Mouse (Mus musculus) limb, embryonic 12.5 days (tissue): ENCODE data around the gene Mthfsd. TPM values are rescaled to one million over a fixed set of nuclear protein-coding genes. Genes with fewer than 3 reads are reported as not detected.

Source experiments
- ATAC-seq: fragments of 200-750 bp; cut with Nextera tagmentation; 2 replicates; pipeline ENCODE4 v1.8.0; 2017; ENCODE audit warnings: low read depth, moderate TSS enrichment; ENCODE audit not compliant: insufficient number of reproducible peaks, insufficient read depth, low FRiP score, low TSS enrichment
- H3K27ac ChIP-seq: fragments of 300-500 bp; sonication (generic); 2 replicates; pipeline ENCODE4 v1.5.1; 2016; ENCODE audit warnings: mild to moderate bottlenecking, moderate library complexity
- H3K27me3 ChIP-seq: fragments of 300-500 bp; sonication (generic); 2 replicates; pipeline ENCODE4 v1.6.1; 2016; ENCODE audit warnings: mild to moderate bottlenecking, moderate library complexity
- H3K36me3 ChIP-seq: fragments of 300-500 bp; sonication (generic); 2 replicates; pipeline ENCODE4 v1.6.1; 2016; ENCODE audit warnings: mild to moderate bottlenecking, moderate library complexity
- H3K4me1 ChIP-seq: fragments of 300-500 bp; sonication (generic); replicated peaks from 2 replicates; pipeline ENCODE4 v1.6.1; 2016
- H3K4me2 ChIP-seq: fragments of 300-500 bp; sonication (generic); 2 replicates; pipeline ENCODE4 v1.6.1; 2016; ENCODE audit warnings: mild to moderate bottlenecking, moderate library complexity
- H3K4me3 ChIP-seq: fragments of 300-500 bp; sonication (generic); replicated peaks from 2 replicates; pipeline ENCODE4 v1.5.1; 2016; ENCODE audit warnings: mild to moderate bottlenecking
- H3K9ac ChIP-seq: fragments of 300-500 bp; sonication (generic); replicated peaks from 2 replicates; pipeline ENCODE4 v1.6.1; 2016; ENCODE audit warnings: mild to moderate bottlenecking, moderate library complexity
- H3K9me3 ChIP-seq: fragments of 300-500 bp; sonication (generic); 2 replicates; pipeline ENCODE4 v1.6.1; 2016; ENCODE audit warnings: mild to moderate bottlenecking, moderate library complexity
- WGBS: fragments of 180-500 bp; shearing (Covaris S2); methylation state at CpG from one replicate; pipeline ENCODE4 v1.1.7; 2016; 5-methylcytosine and 5-hydroxymethylcytosine counted together
- polyA plus RNA-seq: library from polyadenylated mRNA; unstranded; fragments of >200 nt; fragmentation: Nextera tagmentation; extraction: Ambion mirVana; gene quantifications from 2 replicates; pipeline ENCODE4 v1.2.1, GENCODE M21; 2016

Mthfsd gene
- polyA plus RNA-seq, 1 experiment from 2014 or later: 71.7 TPM

DNA sequence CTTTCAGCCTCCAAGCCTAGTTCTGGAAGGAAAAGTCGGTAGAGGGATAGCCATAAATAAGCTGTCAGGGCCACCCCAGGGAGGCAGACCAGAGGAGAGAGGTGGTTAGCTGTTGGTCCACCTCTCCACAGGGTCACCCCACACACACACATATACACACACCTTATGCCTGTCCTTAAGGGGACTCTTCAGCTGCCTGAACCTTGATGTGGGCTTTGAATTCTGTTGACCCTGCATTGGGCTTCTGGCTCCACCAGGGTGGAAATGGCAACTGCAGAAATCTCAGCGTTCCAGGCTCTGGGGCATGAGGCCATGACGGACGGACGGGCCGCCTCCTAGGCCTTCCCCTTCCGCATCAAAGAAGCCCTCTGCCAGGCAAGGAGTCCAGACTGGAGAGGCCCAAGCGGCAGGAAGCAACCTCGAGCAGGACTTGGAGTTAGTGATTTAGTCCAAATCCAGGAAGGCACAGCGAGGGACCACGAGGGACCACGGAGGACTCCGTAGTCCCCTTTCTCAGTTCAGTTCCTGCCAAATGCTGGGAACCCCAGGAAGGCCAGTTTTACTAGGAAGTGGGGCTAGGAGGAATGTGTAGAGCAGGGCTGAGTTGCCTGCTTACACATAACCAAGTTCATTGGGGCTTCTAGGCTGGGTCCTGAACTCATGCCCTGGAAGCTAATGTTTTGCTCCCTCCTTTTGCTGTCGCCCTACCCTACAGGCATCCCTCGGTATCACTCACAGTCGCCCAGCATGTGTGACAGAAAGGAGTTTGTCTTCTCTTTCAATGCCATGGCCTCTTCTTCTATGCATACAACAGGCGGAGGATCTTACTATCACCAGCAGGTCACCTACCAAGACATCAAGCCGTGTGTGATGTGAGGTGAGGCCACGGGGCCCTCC, 21.9 kb downstream of the Mthfsd start:
- no peaks in the 10 kb centered on the region for H3K36me3 ChIP-seq
- no peak overlapping the region for H3K27ac ChIP-seq
- H3K4me2 ChIP-seq: no peak overlapping the region
- H3K9me3 ChIP-seq: no peaks in the 10 kb centered on the region
- H3K4me3 ChIP-seq: no peak overlapping the region
- H3K4me1 ChIP-seq: peaks cover 32% of the 10 kb centered on the region
- no peak for ATAC-seq
- H3K27me3 ChIP-seq: peaks cover 99% of the 10 kb centered on the region
- no peak overlapping the region for H3K9ac ChIP-seq
- WGBS: 13% methylated on average over 19 of the region's 19 CpGs

DNA sequence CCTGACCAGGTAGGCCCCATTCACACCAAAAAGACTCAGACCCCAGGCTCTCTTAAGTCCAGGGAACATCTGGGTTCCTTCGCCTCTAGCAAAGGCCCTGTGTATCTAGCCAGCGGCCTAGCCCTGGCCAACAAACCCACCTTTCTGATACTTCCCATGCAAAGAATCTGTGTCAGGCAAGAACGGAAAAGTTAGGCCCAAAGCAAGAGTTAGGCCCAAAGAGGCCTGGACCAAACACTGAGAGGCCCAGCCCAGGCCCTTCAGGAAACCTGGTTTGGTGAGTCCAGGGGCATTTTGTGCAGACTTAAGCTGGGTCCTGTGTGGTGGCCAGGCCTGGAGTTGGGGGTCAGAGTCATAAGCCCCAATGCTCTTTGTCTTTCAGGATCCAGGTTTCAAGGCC, 22.6 kb downstream of the Mthfsd start:
- no peaks in the 10 kb centered on the region for H3K36me3 ChIP-seq
- no peak for ATAC-seq
- peaks cover 99% of the 10 kb centered on the region for H3K27me3 ChIP-seq
- H3K4me3 ChIP-seq: no peak overlapping the region; the same call in 1 of the 2 replicates
- H3K9me3 ChIP-seq: no peaks in the 10 kb centered on the region
- WGBS: 36% methylated on average over 3 of the region's 3 CpGs
- no peak overlapping the region for H3K27ac ChIP-seq
- peaks cover 36% of the 10 kb centered on the region for H3K4me1 ChIP-seq
- no peak overlapping the region for H3K4me2 ChIP-seq
- no peak overlapping the region for H3K9ac ChIP-seq

DNA sequence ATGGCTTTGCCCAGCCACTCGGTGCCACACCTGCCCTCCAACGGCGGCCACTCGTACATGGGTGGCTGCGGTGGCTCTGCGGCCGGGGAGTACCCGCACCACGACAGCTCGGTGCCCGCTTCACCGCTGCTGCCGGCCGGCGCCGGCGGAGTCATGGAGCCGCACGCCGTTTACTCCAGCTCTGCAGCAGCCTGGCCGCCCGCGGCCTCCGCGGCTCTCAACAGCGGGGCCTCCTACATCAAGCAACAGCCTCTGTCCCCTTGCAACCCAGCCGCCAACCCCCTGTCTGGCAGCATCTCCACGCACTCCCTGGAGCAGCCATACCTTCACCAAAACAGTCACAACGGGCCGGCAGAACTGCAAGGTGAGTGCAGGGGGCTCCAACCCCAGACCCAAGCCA, 23.2 kb downstream of the Mthfsd start:
- H3K4me3 ChIP-seq: peak overlapping the region; percentile 57
- no peaks in the 10 kb centered on the region for H3K9me3 ChIP-seq
- WGBS: 1% methylated on average over 30 of the region's 30 CpGs
- H3K9ac ChIP-seq: no peak overlapping the region
- peak overlapping the region; percentile 99 for H3K4me2 ChIP-seq
- H3K27ac ChIP-seq: no peak overlapping the region
- H3K36me3 ChIP-seq: no peaks in the 10 kb centered on the region
- ATAC-seq: no peak
- H3K4me1 ChIP-seq: peaks cover 37% of the 10 kb centered on the region
- H3K27me3 ChIP-seq: peaks cover 99% of the 10 kb centered on the region

GRCm38 (mm10) chr8:121084210-121084951, 23.8 kb downstream of the Mthfsd start, which contains the start of gene Foxf1:
Foxf1 (plus strand) TSS chr8:121084386.
- ATAC-seq: no peak
- 0% methylated on average over 56 of the region's 83 CpGs for WGBS
- H3K36me3 ChIP-seq: no peaks in the 10 kb centered on the region
- H3K27ac ChIP-seq: no peak within 1 kb of the TSS
- H3K9me3 ChIP-seq: no peaks in the 10 kb centered on the region
- peaks cover 99% of the 10 kb centered on the region for H3K27me3 ChIP-seq
- H3K4me2 ChIP-seq: peak within 1 kb of the TSS; percentile 99
- H3K4me1 ChIP-seq: peaks cover 37% of the 10 kb centered on the region
- peak within 1 kb of the TSS; percentile 58 for H3K9ac ChIP-seq
- H3K4me3 ChIP-seq: peak within 1 kb of the TSS; percentile 57

DNA sequence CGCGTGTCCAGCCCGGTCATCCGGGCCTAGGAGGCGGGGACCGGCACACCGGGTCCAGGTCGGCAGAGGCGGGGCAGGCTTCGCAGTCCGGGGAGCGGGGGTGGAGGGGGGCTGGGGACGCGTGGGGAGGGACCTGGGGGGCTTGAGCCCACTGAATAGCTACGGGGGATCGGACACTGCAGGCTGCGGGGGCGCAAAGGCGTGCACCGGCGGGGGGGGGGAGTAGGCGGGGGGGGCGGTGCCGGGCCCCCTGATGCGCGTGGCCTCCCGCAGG, 24.3 kb downstream of the Mthfsd start:
- peak overlapping the region; percentile 99 for H3K4me2 ChIP-seq
- 1% methylated on average over 14 of the region's 27 CpGs for WGBS
- no peaks in the 10 kb centered on the region for H3K36me3 ChIP-seq
- H3K4me1 ChIP-seq: peaks cover 37% of the 10 kb centered on the region
- peak overlapping the region; percentile 58 for H3K9ac ChIP-seq
- peak overlapping the region; percentile 57 for H3K4me3 ChIP-seq
- ATAC-seq: no peak
- H3K9me3 ChIP-seq: no peaks in the 10 kb centered on the region
- H3K27ac ChIP-seq: no peak overlapping the region
- H3K27me3 ChIP-seq: peaks cover 99% of the 10 kb centered on the region

- WGBS: under 1% methylated on average over 89 of the region's 89 CpGs
- Histone ChIP-seq H3K9me3 (no peaks in the 10 kb centered on the region), H3K4me1 (peaks cover 37% of the 10 kb centered on the region), H3K4me3 (peak overlapping the region; percentile 57), H3K27me3 (peaks cover 99% of the 10 kb centered on the region), H3K9ac (peak overlapping the region; percentile 58), H3K4me2 (peak overlapping the region; percentile 99), H3K27ac (no peak overlapping the region), H3K36me3 (no peaks in the 10 kb centered on the region)
- no peak for ATAC-seq
These were observed 24.9 kb downstream of the Mthfsd start for GRCm38 (mm10) chr8:121083093-121083935.

- Histone ChIP-seq H3K27ac (no peak overlapping the region), H3K9ac (no peak overlapping the region), H3K9me3 (no peaks in the 10 kb centered on the region), H3K27me3 (peaks cover 100% of the 10 kb centered on the region), H3K4me1 (peaks cover 37% of the 10 kb centered on the region), H3K4me3 (peak overlapping the region; percentile 57), H3K4me2 (peak overlapping the region; percentile 99), H3K36me3 (no peaks in the 10 kb centered on the region)
- 2% methylated on average over 57 of the region's 57 CpGs for WGBS
- no peak for ATAC-seq
These were observed 25.7 kb downstream of the Mthfsd start for GRCm38 (mm10) chr8:121082218-121083092.

- ATAC-seq: no peak
- peaks cover 37% of the 10 kb centered on the region for H3K4me1 ChIP-seq
- no peak overlapping the region for H3K4me2 ChIP-seq
- no peaks in the 10 kb centered on the region for H3K9me3 ChIP-seq
- no peak overlapping the region for H3K27ac ChIP-seq
- WGBS: 3% methylated on average over 7 of the region's 7 CpGs
- H3K9ac ChIP-seq: no peak overlapping the region
- peaks cover 100% of the 10 kb centered on the region for H3K27me3 ChIP-seq
- H3K36me3 ChIP-seq: no peaks in the 10 kb centered on the region
- no peak overlapping the region for H3K4me3 ChIP-seq
These were observed 26.8 kb downstream of the Mthfsd start for GRCm38 (mm10) chr8:121081398-121081797.

DNA sequence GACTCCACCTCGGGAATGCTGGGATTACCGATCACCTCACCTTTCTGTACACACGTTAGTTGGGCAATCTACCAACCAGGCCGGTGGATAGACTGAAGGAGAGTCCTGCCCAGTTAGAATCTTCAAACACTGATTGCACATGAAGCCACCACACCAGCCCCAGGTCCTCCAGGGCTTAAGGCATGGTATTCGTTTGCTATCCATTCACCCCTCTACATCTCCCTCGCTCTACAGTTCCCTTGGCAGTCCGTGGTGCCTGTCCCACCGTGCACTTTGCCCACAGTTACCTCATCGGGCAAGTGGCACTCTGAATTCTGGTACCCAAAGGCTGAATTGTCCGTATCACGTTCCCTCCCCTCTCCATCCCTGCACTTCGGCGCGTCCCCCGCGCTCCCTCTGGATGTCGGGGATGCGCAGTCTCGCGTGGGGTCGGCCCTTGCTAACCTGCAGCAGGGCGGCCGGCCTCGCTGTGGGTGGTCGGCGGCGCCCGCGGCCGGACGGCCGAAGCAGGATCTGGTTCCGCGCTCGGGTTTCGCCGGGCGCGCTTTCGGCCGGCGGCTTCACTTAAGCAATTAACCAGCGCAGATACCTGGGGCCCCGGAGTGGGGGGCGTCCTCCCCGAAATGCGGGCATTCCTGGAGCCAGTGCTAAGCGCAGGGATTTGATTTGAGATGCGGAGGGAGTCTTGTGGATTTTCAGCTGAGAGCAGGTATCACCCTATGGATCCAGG, 27.7 kb downstream of the Mthfsd start:
- no peak for ATAC-seq
- Histone ChIP-seq H3K27me3 (peaks cover 100% of the 10 kb centered on the region), H3K4me2 (peak overlapping the region; percentile 23; the same call in 1 of the 2 replicates), H3K27ac (no peak overlapping the region), H3K4me3 (peak overlapping the region; percentile 25), H3K36me3 (no peaks in the 10 kb centered on the region), H3K4me1 (peaks cover 37% of the 10 kb centered on the region), H3K9ac (no peak overlapping the region), H3K9me3 (no peaks in the 10 kb centered on the region)
- WGBS: under 1% methylated on average over 49 of the region's 49 CpGs

DNA sequence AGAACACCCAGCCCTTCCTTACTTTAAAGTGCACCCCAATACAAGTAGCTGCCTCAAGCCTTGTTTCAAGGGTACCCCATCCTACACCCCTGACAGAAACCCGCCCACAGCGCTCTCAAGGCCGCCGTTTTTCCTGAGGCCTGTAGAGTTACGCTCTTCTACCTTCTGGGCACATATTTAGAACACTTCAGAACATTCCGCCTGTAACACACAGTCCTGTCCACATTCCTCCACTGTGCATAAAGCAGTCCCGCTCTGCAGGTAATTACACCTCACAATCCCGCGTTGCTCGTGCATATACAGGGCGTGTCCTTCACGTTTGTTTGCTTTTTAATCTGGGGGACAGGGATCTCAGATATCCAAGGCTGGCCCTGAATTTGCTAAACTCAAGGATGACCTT, 28.2 kb downstream of the Mthfsd start:
- no peaks in the 10 kb centered on the region for H3K9me3 ChIP-seq
- no peak for ATAC-seq
- no peak overlapping the region for H3K4me2 ChIP-seq

More for the DNA sequence above, 28.2 kb downstream of the Mthfsd start:
- H3K4me1 ChIP-seq: peaks cover 36% of the 10 kb centered on the region
- no peak overlapping the region for H3K9ac ChIP-seq
- H3K36me3 ChIP-seq: no peaks in the 10 kb centered on the region
- H3K4me3 ChIP-seq: no peak overlapping the region
- no peak overlapping the region for H3K27ac ChIP-seq
- WGBS: 3% methylated on average over 12 of the region's 12 CpGs
- H3K27me3 ChIP-seq: peaks cover 100% of the 10 kb centered on the region
